Mouse (Mus musculus): ENCODE results near the gene Snrnp40. TPM values are rescaled to one million over a fixed set of nuclear protein-coding genes. Genes with fewer than 3 reads are reported as not detected.
A peak's percentile ranks its signal among the peaks of the same experiment; 100 is the strongest.

Snrnp40 gene
- total and polyA plus RNA-seq, 3 experiments: 108 to 184 (median 128) TPM

GRCm38 (mm10) chr4:130387256-130387655 is 27.3 kb downstream of the Snrnp40 start:
- Histone ChIP-seq H3K4me2 (ENCODE audit: insufficient read depth, low read depth, poor library complexity, severe bottlenecking) (no peak overlapping the region), H3K4me1 (ENCODE audit: control insufficient read depth in 1 of 2, insufficient read depth in 2 of 2) (peaks cover 11 to 45% of the 10 kb centered on the region in 2 experiments), H3K79me2 (replicated peaks; ENCODE audit: control insufficient read depth, extremely low read depth, insufficient read depth, poor library complexity, severe bottlenecking) (no peaks in the 10 kb centered on the region; the same call in 1 of the 2 replicates), H3K4me3 (replicated peaks in 1 of 3; ENCODE audit: low read depth in 2 of 3, low read length in 2 of 3, poor library complexity in 1 of 3) (no peak overlapping the region), H3K27me3 (replicated peaks) (no peaks in the 10 kb centered on the region), H3K27ac (ENCODE audit: insufficient read depth, low read depth) (peak overlapping the region; percentile 54), H3K36me3 (replicated peaks in 1 of 2; ENCODE audit: control insufficient read depth in 1 of 2, insufficient read depth in 1 of 2, low read length in 1 of 2) (peaks cover 56 to 91% of the 10 kb centered on the region in 2 experiments), H3K9ac (ENCODE audit: insufficient read depth, low read depth) (peak overlapping the region; percentile 9; the same call in 1 of the 2 replicates), H3K9me3 (replicated peaks; ENCODE audit: low read length) (no peaks in the 10 kb centered on the region)
- peak; percentile 53 for DNase-seq (ENCODE audit: extremely low read depth)
- in situ Hi-C loops (cut with MboI; ENCODE audit: low pct_ligation_motif_present, low pct_unique_long_range_greater_than_20kb, low sequenced_read_pairs) (no loop called here), dilution Hi-C loops (cut with MboI; ENCODE audit: extremely low pct_ligation_motif_present, extremely low pct_unique_long_range_greater_than_20kb, low sequenced_read_pairs) (no loop called here)
- no peak for TF ChIP-seq TBP (conservative IDR thresholded peaks at IDR 0.05; ENCODE audit: low read depth, low read length)
- TF ChIP-seq MYC (IDR thresholded peaks at IDR 0.05; ENCODE audit: low read depth, low read length): 0 out of 2 replicates have a peak, but pooled peaks have one; percentile 18

GRCm38 (mm10) chr4:130389496-130389895 is 29.6 kb downstream of the Snrnp40 start:
- no peak overlapping the region for H3K4me2 ChIP-seq (ENCODE audit: insufficient read depth, low read depth, poor library complexity, severe bottlenecking)
- H3K9ac ChIP-seq (ENCODE audit: insufficient read depth, low read depth): no peak overlapping the region
- H3K4me3 ChIP-seq (replicated peaks in 1 of 3; ENCODE audit: low read depth in 2 of 3, low read length in 2 of 3, poor library complexity in 1 of 3): no peak overlapping the region
- no peak for DNase-seq (ENCODE audit: extremely low read depth)
- peaks cover 43 to 72% of the 10 kb centered on the region in 2 experiments for H3K36me3 ChIP-seq (replicated peaks in 1 of 2; ENCODE audit: control insufficient read depth in 1 of 2, insufficient read depth in 1 of 2, low read length in 1 of 2)
- no peaks in the 10 kb centered on the region for H3K9me3 ChIP-seq (replicated peaks; ENCODE audit: low read length)
- no peak for TF ChIP-seq TBP (conservative IDR thresholded peaks at IDR 0.05; ENCODE audit: low read depth, low read length)
- TF ChIP-seq TCF12 (IDR thresholded peaks at IDR 0.05; ENCODE audit: low read depth, low read length): no peak
- no peak for TF ChIP-seq EP300 (IDR thresholded peaks at IDR 0.05; ENCODE audit: low read length)
- no peak for TF ChIP-seq HCFC1 (IDR thresholded peaks at IDR 0.05; ENCODE audit: low read depth, low read length)
- H3K4me1 ChIP-seq (ENCODE audit: control insufficient read depth in 1 of 2, insufficient read depth in 2 of 2): peaks cover 13 to 46% of the 10 kb centered on the region in 2 experiments
- H3K27me3 ChIP-seq (replicated peaks): no peaks in the 10 kb centered on the region
- no peaks in the 10 kb centered on the region; the same call in 1 of the 2 replicates for H3K79me2 ChIP-seq (replicated peaks; ENCODE audit: control insufficient read depth, extremely low read depth, insufficient read depth, poor library complexity, severe bottlenecking)
- H3K27ac ChIP-seq (ENCODE audit: insufficient read depth, low read depth): no peak overlapping the region
- in situ Hi-C loops (cut with MboI; ENCODE audit: low pct_ligation_motif_present, low pct_unique_long_range_greater_than_20kb, low sequenced_read_pairs) (no loop called here), dilution Hi-C loops (cut with MboI; ENCODE audit: extremely low pct_ligation_motif_present, extremely low pct_unique_long_range_greater_than_20kb, low sequenced_read_pairs) (no loop called here)

- no peak overlapping the region for H3K27ac ChIP-seq (ENCODE audit: insufficient read depth, low read depth)
- dilution Hi-C loops (cut with MboI; ENCODE audit: extremely low pct_ligation_motif_present, extremely low pct_unique_long_range_greater_than_20kb, low sequenced_read_pairs): no loop called here
- H3K4me2 ChIP-seq (ENCODE audit: insufficient read depth, low read depth, poor library complexity, severe bottlenecking): no peak overlapping the region
- H3K9ac ChIP-seq (ENCODE audit: insufficient read depth, low read depth): no peak overlapping the region
- H3K79me2 ChIP-seq (replicated peaks; ENCODE audit: control insufficient read depth, extremely low read depth, insufficient read depth, poor library complexity, severe bottlenecking): no peaks in the 10 kb centered on the region; the same call in 1 of the 2 replicates
- H3K36me3 ChIP-seq (replicated peaks in 1 of 2; ENCODE audit: control insufficient read depth in 1 of 2, insufficient read depth in 1 of 2, low read length in 1 of 2): peaks cover 40 to 68% of the 10 kb centered on the region in 2 experiments
- no peak overlapping the region for H3K4me3 ChIP-seq (replicated peaks in 1 of 3; ENCODE audit: low read depth in 2 of 3, low read length in 2 of 3, poor library complexity in 1 of 3)
- no peaks in the 10 kb centered on the region for H3K27me3 ChIP-seq (replicated peaks)
- H3K4me1 ChIP-seq (ENCODE audit: control insufficient read depth in 1 of 2, insufficient read depth in 2 of 2): peaks cover 13 to 42% of the 10 kb centered on the region in 2 experiments
- in situ Hi-C loops (cut with MboI; ENCODE audit: low pct_ligation_motif_present, low pct_unique_long_range_greater_than_20kb, low sequenced_read_pairs): no loop called here
- no peaks in the 10 kb centered on the region for H3K9me3 ChIP-seq (replicated peaks; ENCODE audit: low read length)
- no peak for DNase-seq (ENCODE audit: extremely low read depth)
- TF ChIP-seq SMC3 (IDR thresholded peaks at IDR 0.05; ENCODE audit: low read depth, low read length): no peak
- TF ChIP-seq MAX (IDR thresholded peaks at IDR 0.05; ENCODE audit: low read length): no peak
- no peak for TF ChIP-seq NRF1 (IDR thresholded peaks at IDR 0.05; ENCODE audit: low read depth, low read length)
- no peak for TF ChIP-seq TCF12 (IDR thresholded peaks at IDR 0.05; ENCODE audit: low read depth, low read length)
- TF ChIP-seq MEF2A (IDR thresholded peaks at IDR 0.05; ENCODE audit: borderline replicate concordance, low read depth, low read length): no peak
Observed at GRCm38 (mm10) chr4:130389927-130390326, 30.0 kb downstream of the Snrnp40 start.

Data from CH12.LX (cell line).